Mouse (Mus musculus): Measurements from ENCODE around the gene Plcb2. TPM values are rescaled to one million over a fixed set of nuclear protein-coding genes. Genes with fewer than 3 reads are reported as not detected.

Plcb2 gene
- total RNA-seq, 2 experiments from 2014 or later, result 0.26 to 0.52 TPM

DNA sequence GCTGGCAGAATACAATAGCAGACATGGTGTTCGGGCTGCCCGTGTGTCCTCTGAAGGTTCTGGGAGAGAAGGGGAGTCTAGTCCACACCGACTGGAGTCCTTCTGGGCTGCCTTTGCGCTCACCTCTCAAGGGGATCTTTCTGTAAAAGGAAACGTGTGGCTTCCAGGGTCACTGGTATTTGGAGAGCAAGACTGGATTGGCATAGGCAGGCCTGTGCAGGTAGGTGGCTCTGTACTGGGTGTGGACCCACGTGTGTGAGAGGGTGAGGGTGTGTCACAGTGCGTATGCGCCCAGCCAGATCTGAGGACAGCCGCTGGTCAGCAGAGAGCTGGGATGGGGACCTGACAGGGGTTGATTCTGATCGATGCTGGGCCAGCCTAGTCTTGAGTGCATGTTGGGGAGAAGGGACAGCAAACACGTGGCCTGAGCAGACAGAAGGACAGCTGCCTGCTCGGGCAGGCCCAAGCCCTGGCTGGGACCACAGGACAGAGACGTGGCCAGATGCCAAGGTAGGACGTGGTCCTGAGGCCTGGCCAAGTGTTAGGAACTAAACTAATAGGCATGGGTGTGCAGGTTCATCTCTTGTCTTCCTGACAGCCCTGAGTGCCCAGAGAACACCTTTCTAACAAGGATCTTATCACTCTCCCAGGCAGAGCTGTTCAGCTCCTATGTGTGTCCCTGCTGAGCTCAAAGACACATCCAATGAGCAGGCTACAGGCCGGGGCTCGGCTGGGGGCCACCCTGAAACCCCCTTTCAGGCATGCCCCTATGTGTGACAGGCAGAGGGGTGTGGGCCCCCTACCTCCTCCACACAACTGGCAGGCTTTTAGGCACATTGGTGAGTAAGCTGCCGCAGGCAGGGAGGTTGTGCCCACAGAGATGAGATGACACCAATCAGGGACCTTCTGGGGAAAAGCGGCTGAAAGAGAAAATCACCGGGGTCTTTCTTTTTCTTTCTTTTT lies 64.2 kb downstream of the Plcb2 start:
- DNase-seq, result no peak

DNA sequence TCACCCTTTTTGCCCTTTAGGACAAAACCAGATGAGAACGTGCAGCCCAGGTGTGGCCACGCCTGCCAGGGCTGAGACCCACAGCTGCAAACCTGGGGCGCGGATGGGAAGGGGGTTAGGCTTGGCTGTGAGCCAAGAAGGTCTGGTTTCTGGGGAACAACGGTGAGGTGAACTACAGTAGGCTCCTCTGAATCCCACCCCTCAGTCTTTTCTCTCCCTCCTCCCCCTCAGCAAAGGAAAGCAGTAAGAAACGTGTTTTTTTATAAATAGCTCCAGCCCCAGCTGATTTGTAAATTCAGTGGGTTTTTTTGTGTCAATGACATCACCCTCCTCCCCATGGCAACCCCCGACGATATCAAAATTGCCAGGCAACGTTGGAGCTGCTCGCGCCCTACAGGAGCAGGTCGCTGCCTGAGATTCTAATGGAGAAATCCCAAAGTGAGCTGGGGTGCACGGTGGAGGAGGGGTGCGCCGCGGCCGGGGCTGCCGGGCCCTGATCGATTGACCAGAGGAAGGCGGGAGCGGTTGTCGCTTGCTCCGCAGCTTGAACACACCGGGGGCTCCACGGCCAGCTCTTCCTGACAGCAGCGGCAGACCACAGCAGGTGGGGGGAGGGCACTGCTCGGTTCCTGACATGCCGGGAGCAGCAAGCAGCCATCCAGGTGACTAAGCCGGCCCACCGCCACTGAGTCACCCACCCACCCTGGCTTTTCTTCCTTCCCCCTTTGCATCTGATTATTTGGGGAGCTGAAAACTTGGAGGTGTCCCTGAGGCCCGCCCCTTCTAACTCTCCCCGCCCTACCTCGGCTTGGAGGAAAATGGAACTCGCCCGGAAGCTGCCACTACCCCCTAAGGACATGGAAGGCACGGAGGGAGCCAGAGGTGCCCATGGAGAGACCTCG lies 65.1 kb downstream of the Plcb2 start, which contains the start of gene Pak6:
Gene Pak6, plus strand, starts transcription at position 402 of the 902 bp plus-strand sequence.
- intact Hi-C loops (cut with DNase I), result no loop called here

More for the DNA sequence above, 64.2 kb downstream of the Plcb2 start:
- intact Hi-C loops (cut with DNase I), result no loop called here

DNA sequence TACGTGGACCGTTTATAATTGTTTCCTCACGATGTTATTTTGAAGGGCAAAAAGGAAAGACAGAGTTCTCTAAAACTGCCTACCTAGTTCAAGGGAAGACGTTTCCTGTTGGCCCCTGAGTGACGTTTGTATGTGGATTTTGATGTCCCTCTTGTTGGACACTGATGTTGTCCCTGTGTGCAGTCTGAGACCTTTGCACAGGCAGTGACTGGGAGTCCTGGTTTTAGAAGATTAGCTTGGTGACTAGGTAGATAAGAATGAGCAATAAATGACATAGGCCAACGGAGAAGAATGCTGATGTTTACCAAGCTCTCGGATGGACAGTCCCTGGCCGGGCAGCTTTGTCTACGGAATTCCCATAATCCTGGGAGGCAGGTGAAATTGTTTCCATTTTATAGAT lies 66.3 kb downstream of the Plcb2 start:
- no peak for DNase-seq
- intact Hi-C loops (cut with DNase I), result no loop called here

More for the DNA sequence above, 65.1 kb downstream of the Plcb2 start, which contains the start of gene Pak6:
- no peak for DNase-seq

DNA sequence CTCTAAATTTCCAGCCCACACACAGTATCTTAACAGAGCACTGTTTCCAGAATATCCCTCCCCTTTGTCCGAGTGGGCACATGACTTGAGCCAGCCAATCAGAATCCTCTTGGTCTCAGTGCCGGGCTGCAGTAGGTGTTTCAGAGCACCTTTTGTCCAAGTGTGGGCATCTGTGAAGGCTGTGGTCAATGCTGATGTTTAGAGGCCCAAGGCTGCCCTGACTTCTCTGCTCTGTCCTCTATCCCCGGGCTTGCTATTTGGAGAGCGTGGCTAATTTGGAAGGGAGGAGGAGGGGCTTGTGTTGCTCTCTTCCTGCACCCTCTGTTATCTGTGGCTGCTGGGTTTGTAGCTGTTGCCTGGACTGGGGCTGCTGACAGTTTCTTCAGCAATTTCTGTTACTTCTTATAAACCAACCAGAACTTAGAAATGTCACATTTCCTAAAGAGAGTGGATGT lies 68.2 kb downstream of the Plcb2 start:
- intact Hi-C loops (cut with DNase I), result no loop called here
- no peak for DNase-seq

DNA sequence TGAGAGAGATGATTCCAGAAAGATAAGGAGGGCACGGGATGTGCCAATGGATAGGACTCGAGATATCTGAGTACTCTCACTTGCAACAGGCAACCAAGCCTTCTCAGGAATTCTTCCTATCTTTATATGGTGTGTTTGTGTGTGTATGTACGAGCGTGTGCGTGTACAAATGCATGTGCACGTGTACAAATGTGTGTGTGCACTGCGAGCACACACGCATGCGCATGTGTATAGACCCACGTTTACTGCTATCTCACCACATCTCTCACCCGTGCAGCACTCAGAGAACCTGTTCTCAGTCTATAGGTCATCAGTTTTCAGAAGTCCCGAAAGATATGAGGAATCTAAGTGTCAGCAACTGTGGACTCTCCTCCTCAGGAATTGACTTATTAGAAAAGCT lies 68.7 kb downstream of the Plcb2 start:
- intact Hi-C loops (cut with DNase I), result no loop called here
- DNase-seq, result no peak

DNA sequence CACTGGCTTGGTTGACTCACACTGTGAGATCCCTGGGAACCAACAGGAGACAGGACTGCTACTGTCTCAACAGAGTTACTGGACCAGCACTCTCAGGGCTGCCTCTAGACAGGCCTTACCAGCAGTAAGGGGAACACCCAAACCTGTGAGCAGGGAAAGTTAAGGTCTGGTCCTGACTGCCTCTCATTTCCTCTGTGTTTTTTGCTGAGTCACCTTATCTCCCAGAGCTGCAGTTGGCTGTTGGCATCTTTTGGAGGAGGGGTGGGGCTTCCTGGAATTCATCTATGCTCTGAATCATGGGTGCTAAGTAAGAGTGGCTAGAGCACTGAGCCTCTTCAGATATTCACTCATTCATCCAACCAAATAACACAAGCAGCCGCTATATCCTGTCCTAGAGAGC lies 69.2 kb downstream of the Plcb2 start:
- no peak for DNase-seq

DNA sequence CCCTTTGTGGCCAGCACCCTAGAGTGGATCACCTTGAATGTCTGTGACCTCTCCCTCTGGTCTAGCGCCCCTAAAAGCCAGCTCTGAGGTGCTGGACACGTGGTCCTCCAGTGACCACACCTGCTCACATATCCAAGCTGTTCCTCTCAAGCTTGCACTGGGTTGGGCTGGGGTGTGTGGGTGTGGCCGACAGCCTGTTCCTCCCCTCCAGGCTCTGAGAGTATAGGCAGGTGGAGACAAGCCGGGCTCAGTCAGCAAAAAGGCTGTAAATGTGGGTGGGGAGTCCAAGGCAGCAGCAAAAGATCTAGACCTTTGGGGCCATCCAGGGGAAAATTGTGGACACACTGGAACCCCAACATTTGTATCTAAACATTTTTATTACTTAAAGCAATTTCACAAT lies 69.8 kb downstream of the Plcb2 start:
- no peak for DNase-seq
- intact Hi-C loops (cut with DNase I), result no loop called here

More for the DNA sequence above, 69.2 kb downstream of the Plcb2 start:
- intact Hi-C loops (cut with DNase I), result no loop called here

Other genes with a start within 250 kb of the Plcb2 start
- gene Srp14, start 248.7 kb downstream of the Plcb2 start, total RNA-seq (2021), result 100 to 1,000 TPM; 122 to 131 TPM
- 1 to 10 TPM; 2.9 to 6.0 TPM for gene Bmf, start 178.8 kb downstream of the Plcb2 start, total RNA-seq (2021)
- gene Bub1b, start 130.2 kb downstream of the Plcb2 start, total RNA-seq (2021), result 1 to 10 TPM; 1.0 to 1.4 TPM
- gene Pak6, start 65.1 kb downstream of the Plcb2 start, total RNA-seq (2021), result under 1 TPM; 0.20 to 0.31 TPM
- not detected for gene Ankrd63, start 24.5 kb downstream of the Plcb2 start, total RNA-seq (2021)
- 1 to 10 TPM; 3.8 to 4.9 TPM for gene Inafm2, start 17.3 kb upstream of the Plcb2 start, total RNA-seq (2021)
- 10 to 100 TPM; 13.8 to 15.4 TPM for gene Ccdc9b, start 34.2 kb upstream of the Plcb2 start, total RNA-seq (2021)
- gene Phgr1, start 44.3 kb upstream of the Plcb2 start, total RNA-seq (2021), result not detected
- not detected for gene Disp2, start 51.3 kb upstream of the Plcb2 start, total RNA-seq (2021)
- gene Knstrn, start 85.6 kb upstream of the Plcb2 start, total RNA-seq (2021), result 1 to 10 TPM in 1 of 2 experiments, under 1 TPM in 1; 0.94 to 1.6 TPM
- 100 to 1,000 TPM in 1 of 2 experiments, 10 to 100 TPM in 1; 94.6 to 149 TPM for gene Ivd, start 133.5 kb upstream of the Plcb2 start, total RNA-seq (2021)
- 1 to 10 TPM; 3.5 to 5.5 TPM for gene Bahd1, start 171.9 kb upstream of the Plcb2 start, total RNA-seq (2021)
- gene Chst14, start 198.1 kb upstream of the Plcb2 start, total RNA-seq (2021), result 1 to 10 TPM; 2.6 to 2.9 TPM